Mouse (Mus musculus) liver (tissue): ENCODE results near the gene Ccl22.
A peak's percentile ranks its signal among the peaks of the same experiment; 100 is the strongest.

ENCODE experiments used
- DNase-seq: peaks from one replicate; pipeline ENCODE4 v3.0.0-alpha.2; 2020; ENCODE audit warnings: mixed read lengths

Gene Ccl22

GRCm38 (mm10) chr8:94779534-94780294 lies 34.3 kb downstream of the Ccl22 start:
- DNase-seq, result no peak

GRCm38 (mm10) chr8:94780491-94781154 lies 35.2 kb downstream of the Ccl22 start:
- no peak for DNase-seq

GRCm38 (mm10) chr8:94781155-94781837 lies 35.9 kb downstream of the Ccl22 start:
- DNase-seq, result no peak

- DNase-seq, result peak; percentile 49
These were observed 36.4 kb downstream of the Ccl22 start for GRCm38 (mm10) chr8:94781838-94782235.

- DNase-seq, result no peak
These were observed 38.5 kb downstream of the Ccl22 start for GRCm38 (mm10) chr8:94783890-94784289.

- DNase-seq, result peak; percentile 84
These were observed 40.0 kb downstream of the Ccl22 start for GRCm38 (mm10) chr8:94785247-94785985.

- no peak for DNase-seq
These were observed 40.7 kb downstream of the Ccl22 start for GRCm38 (mm10) chr8:94785995-94786595.

GRCm38 (mm10) chr8:94787524-94788501 lies 42.4 kb downstream of the Ccl22 start:
- peak; percentile 86 for DNase-seq

- DNase-seq, result no peak
These were observed 44.0 kb downstream of the Ccl22 start for GRCm38 (mm10) chr8:94789256-94789955.

GRCm38 (mm10) chr8:94794368-94794767 lies 49.0 kb downstream of the Ccl22 start:
- DNase-seq, result no peak

- DNase-seq, result no peak
These were observed 49.4 kb downstream of the Ccl22 start for GRCm38 (mm10) chr8:94794782-94795181.

GRCm38 (mm10) chr8:94800278-94800968 lies 55.0 kb downstream of the Ccl22 start:
- DNase-seq, result peak; percentile 25
